Mouse (Mus musculus): Measurements from ENCODE around the gene Gm3402. TPM values are rescaled to one million over a fixed set of nuclear protein-coding genes. Genes with fewer than 3 reads are reported as not detected.
"Not testable (repeated sequence)": the region's sequence is repeated elsewhere in the genome, so short reads cannot be mapped to it uniquely, and the experiment has no call there.

The Gm3402 gene
- polyA plus RNA-seq (2012; rRNA removed) = not detected in 2 replicates

DNA sequence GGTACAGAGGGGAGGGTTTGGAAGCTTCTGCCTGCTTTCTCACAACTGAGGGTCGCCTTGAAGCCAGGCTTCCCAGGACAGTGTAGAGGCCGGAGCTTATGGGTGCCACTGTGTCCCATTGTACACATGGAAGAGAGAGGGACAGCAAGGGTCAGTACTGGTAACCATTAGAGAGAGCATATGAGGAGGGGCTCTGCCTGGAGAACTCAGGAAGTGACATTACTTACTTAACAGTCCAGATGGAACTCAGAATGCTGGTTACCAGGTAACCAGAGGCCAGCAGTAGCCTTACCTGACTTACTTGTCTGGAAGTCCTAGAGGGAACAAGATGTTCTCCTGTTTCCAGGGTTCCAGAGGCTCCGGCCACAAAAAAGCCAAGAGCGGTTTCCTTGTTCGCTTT lies at the start of gene Gm3402:
Gene Gm3402, plus strand, starts transcription at position 301 of the 400 bp plus-strand sequence.
- not testable (repeated sequence) for H3K36me3 ChIP-seq (ENCODE audit: control insufficient read depth, insufficient read depth, low read length); H3K4me3 ChIP-seq (ENCODE audit: extremely low read depth, insufficient read depth, insufficient read length); H3K4me1 ChIP-seq (ENCODE audit: control insufficient read depth, insufficient read depth, insufficient read length); H3K27me3 ChIP-seq (ENCODE audit: control insufficient read depth, insufficient read depth, low read length); H3K27ac ChIP-seq (ENCODE audit: insufficient read depth, low read length); DNase-seq (ENCODE audit: low read depth in 1 of 2, low spot score in 2 of 2)
- 83% methylated on average over 1 of the region's 5 CpGs for WGBS

DNA sequence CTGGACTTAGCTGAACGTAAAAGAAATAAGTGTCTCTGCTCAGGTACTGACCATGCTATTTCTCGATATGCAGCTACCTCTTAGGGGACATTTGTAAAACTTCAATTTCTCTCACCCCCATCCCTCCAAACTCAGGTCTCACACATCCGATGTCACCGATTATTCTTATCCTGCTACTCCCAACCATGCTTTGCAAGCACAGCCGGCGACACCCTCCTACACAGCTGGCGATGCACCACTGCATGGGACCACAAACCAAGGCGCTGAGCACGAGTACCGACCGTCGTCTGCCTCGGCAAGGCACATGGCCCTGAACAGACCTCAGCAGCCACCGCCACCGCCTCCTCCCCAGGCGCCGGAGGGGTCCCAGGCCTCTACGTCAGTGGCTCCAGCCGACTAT lies 47.3 kb upstream of the Gm3402 start:
- Histone ChIP-seq H3K36me3 (ENCODE audit: control insufficient read depth, insufficient read depth, low read length) (no peaks in the 10 kb centered on the region), H3K27me3 (ENCODE audit: control insufficient read depth, insufficient read depth, low read length) (no peaks in the 10 kb centered on the region), H3K4me1 (ENCODE audit: control insufficient read depth, insufficient read depth, insufficient read length) (no peaks in the 10 kb centered on the region), H3K4me3 (ENCODE audit: extremely low read depth, insufficient read depth, insufficient read length) (no peak overlapping the region), H3K27ac (ENCODE audit: insufficient read depth, low read length) (no peak overlapping the region)
- 92% methylated on average over 19 of the region's 19 CpGs for WGBS
- no peak for DNase-seq (ENCODE audit: low read depth in 1 of 2, low spot score in 2 of 2)
- TF ChIP-seq CTCF (IDR thresholded peaks at IDR 0.05; ENCODE audit: extremely low read depth, insufficient read depth, insufficient read length, insufficient replicate concordance) (no peak), POLR2A (IDR thresholded peaks at IDR 0.05; ENCODE audit: low read depth, low read length) (no peak)

DNA sequence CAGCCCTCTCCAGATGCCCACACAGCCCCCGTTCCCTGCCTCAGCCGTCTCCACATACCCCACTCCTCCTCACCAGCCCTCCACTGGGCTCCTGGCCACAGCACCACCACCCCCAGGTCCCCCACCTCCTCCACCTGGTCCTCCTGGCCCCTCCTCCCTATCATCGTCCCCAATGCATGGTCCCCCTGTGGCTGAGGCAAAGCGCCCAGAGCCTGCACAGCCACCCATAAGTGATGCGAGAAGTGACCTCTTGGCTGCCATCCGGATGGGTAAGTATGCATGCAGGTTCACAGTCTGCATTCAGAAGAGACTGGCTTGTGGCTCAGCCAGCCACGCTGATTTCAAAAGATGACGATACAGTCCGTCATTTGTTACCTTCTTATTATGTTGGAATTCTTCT lies 45.6 kb upstream of the Gm3402 start:
- no peak overlapping the region for H3K4me3 ChIP-seq (ENCODE audit: extremely low read depth, insufficient read depth, insufficient read length)
- no peaks in the 10 kb centered on the region for H3K27me3 ChIP-seq (ENCODE audit: control insufficient read depth, insufficient read depth, low read length)
- DNase-seq (ENCODE audit: low read depth in 1 of 2, low spot score in 2 of 2) = no peak
- 92% methylated on average over 9 of the region's 9 CpGs for WGBS
- H3K27ac ChIP-seq (ENCODE audit: insufficient read depth, low read length) = no peak overlapping the region
- TF ChIP-seq CTCF (IDR thresholded peaks at IDR 0.05; ENCODE audit: extremely low read depth, insufficient read depth, insufficient read length, insufficient replicate concordance) (no peak), POLR2A (IDR thresholded peaks at IDR 0.05; ENCODE audit: low read depth, low read length) (no peak)
- H3K4me1 ChIP-seq (ENCODE audit: control insufficient read depth, insufficient read depth, insufficient read length) = no peaks in the 10 kb centered on the region
- no peaks in the 10 kb centered on the region for H3K36me3 ChIP-seq (ENCODE audit: control insufficient read depth, insufficient read depth, low read length)

DNA sequence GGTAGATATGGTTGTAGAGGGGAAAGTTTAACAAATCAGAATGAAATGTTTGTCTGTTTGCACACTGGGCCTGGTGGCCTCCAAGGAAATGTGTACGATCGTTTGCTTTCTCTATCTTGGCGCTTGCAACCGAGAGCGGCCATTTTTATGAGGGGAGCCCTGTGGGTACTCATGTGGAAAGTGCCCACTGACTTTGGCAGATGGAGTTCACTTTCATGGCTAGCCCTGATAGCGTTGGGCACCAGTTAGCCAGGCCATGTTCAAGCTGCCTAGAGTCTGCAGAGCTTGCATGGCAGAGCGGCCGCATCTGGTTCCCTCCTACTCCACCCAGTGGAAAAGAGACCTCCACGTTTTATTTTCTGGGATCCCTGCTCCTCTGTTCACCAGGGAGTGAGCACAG lies 43.1 kb upstream of the Gm3402 start:
- DNase-seq (ENCODE audit: low read depth in 1 of 2, low spot score in 2 of 2) = no peak
- TF ChIP-seq POLR2A (IDR thresholded peaks at IDR 0.05; ENCODE audit: low read depth, low read length) = no peak
- Histone ChIP-seq H3K27me3 (ENCODE audit: control insufficient read depth, insufficient read depth, low read length) (no peaks in the 10 kb centered on the region), H3K36me3 (ENCODE audit: control insufficient read depth, insufficient read depth, low read length) (no peaks in the 10 kb centered on the region), H3K27ac (ENCODE audit: insufficient read depth, low read length) (no peak overlapping the region), H3K4me1 (ENCODE audit: control insufficient read depth, insufficient read depth, insufficient read length) (no peaks in the 10 kb centered on the region), H3K4me3 (ENCODE audit: extremely low read depth, insufficient read depth, insufficient read length) (no peak overlapping the region)
- 84% methylated on average over 9 of the region's 9 CpGs for WGBS

DNA sequence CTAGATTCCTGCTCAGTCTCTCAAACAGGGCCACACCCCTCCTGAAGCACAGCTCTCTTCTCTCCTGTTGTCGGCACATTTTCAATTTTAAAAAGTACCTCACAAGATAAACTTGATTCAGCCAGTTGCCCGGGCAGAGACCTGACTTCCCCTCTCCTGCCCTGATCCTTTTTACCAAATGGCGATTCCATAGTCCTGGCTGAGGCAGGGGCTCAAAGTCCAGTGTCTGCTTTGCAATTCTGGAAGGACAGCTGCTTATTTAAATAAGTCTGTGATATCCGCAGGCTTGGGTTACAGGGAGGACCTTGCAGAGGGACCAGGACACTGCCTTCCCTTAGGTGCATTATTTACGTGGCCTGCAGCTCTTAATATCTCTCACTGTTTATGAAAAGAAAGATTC lies 42.6 kb upstream of the Gm3402 start:
- no peaks in the 10 kb centered on the region for H3K27me3 ChIP-seq (ENCODE audit: control insufficient read depth, insufficient read depth, low read length)
- DNase-seq (ENCODE audit: low read depth in 1 of 2, low spot score in 2 of 2) = no peak
- H3K27ac ChIP-seq (ENCODE audit: insufficient read depth, low read length) = no peak overlapping the region
- WGBS = 86% methylated on average over 5 of the region's 5 CpGs
- H3K36me3 ChIP-seq (ENCODE audit: control insufficient read depth, insufficient read depth, low read length) = no peaks in the 10 kb centered on the region
- no peaks in the 10 kb centered on the region for H3K4me1 ChIP-seq (ENCODE audit: control insufficient read depth, insufficient read depth, insufficient read length)
- no peak overlapping the region for H3K4me3 ChIP-seq (ENCODE audit: extremely low read depth, insufficient read depth, insufficient read length)
- TF ChIP-seq POLR2A (IDR thresholded peaks at IDR 0.05; ENCODE audit: low read depth, low read length) (no peak), CTCF (IDR thresholded peaks at IDR 0.05; ENCODE audit: extremely low read depth, insufficient read depth, insufficient read length, insufficient replicate concordance) (no peak)

- no peak for DNase-seq (ENCODE audit: low read depth in 1 of 2, low spot score in 2 of 2)
- Histone ChIP-seq H3K4me1 (ENCODE audit: control insufficient read depth, insufficient read depth, insufficient read length) (no peaks in the 10 kb centered on the region), H3K4me3 (ENCODE audit: extremely low read depth, insufficient read depth, insufficient read length) (no peak overlapping the region), H3K27me3 (ENCODE audit: control insufficient read depth, insufficient read depth, low read length) (no peaks in the 10 kb centered on the region), H3K36me3 (ENCODE audit: control insufficient read depth, insufficient read depth, low read length) (no peaks in the 10 kb centered on the region), H3K27ac (ENCODE audit: insufficient read depth, low read length) (no peak overlapping the region)
- no peak for TF ChIP-seq POLR2A (IDR thresholded peaks at IDR 0.05; ENCODE audit: low read depth, low read length)
- no peak for TF ChIP-seq CTCF (IDR thresholded peaks at IDR 0.05; ENCODE audit: extremely low read depth, insufficient read depth, insufficient read length, insufficient replicate concordance)
- WGBS = 84% methylated on average over 12 of the region's 12 CpGs
Measured at GRCm38 (mm10) chr5:146471821-146472220, 42.1 kb upstream of the Gm3402 start.

GRCm38 (mm10) chr5:146479564-146479963 lies 34.4 kb upstream of the Gm3402 start:
- WGBS = 16% methylated on average over 4 of the region's 4 CpGs
- DNase-seq (ENCODE audit: low read depth in 1 of 2, low spot score in 2 of 2); H3K36me3 ChIP-seq (ENCODE audit: control insufficient read depth, insufficient read depth, low read length); H3K4me3 ChIP-seq (ENCODE audit: extremely low read depth, insufficient read depth, insufficient read length); H3K27ac ChIP-seq (ENCODE audit: insufficient read depth, low read length); H3K27me3 ChIP-seq (ENCODE audit: control insufficient read depth, insufficient read depth, low read length); H3K4me1 ChIP-seq (ENCODE audit: control insufficient read depth, insufficient read depth, insufficient read length): not testable (repeated sequence)

DNA sequence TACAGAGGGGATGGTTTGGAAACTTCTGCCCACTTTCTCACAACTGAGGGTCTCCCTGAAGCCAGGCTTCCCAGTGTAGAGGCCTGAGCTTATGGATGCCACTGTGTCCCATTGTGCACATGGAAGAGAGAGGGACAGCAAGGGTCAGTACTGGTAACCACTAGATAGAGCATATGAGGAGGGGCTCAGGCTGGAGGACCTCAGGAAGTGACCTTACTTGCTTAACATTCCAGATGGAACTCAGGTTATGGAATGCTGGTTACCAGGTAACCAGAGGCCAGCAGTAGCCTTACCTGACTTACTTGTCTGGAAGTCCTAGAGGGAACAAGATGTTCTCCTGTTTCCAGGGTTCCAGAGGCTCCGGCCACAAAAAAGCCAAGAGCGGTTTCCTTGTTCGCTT lies 32.3 kb upstream of the Gm3402 start, which contains the start of gene Gm6408:
Gene Gm6408, plus strand, starts transcription at position 301 of the 400 bp plus-strand sequence.
- not testable (repeated sequence) for H3K4me3 ChIP-seq (ENCODE audit: extremely low read depth, insufficient read depth, insufficient read length); DNase-seq (ENCODE audit: low read depth in 1 of 2, low spot score in 2 of 2); H3K4me1 ChIP-seq (ENCODE audit: control insufficient read depth, insufficient read depth, insufficient read length); H3K36me3 ChIP-seq (ENCODE audit: control insufficient read depth, insufficient read depth, low read length); H3K27ac ChIP-seq (ENCODE audit: insufficient read depth, low read length); H3K27me3 ChIP-seq (ENCODE audit: control insufficient read depth, insufficient read depth, low read length)
- 92% methylated on average over 3 of the region's 3 CpGs for WGBS

DNA sequence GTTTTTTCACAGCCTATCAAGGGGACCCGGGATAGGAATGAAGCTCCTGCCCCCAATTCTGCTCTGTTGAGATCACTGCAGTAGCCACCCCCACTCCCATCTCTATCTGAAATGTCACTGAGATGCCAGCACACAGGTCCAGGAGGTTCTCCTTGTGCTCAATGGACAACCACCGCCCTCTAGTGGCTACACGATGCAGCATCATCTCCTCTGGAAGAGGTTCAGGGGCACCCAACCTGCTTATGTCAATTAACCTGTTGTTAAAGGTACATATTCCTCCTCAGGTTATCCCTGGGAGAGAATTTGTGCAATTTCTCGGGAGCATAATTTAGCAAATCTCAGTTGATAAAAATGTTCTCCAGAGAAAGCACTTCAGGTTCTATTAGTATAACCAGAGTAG lies 25.0 kb upstream of the Gm3402 start:
- H3K36me3 ChIP-seq (ENCODE audit: control insufficient read depth, insufficient read depth, low read length); H3K27ac ChIP-seq (ENCODE audit: insufficient read depth, low read length); H3K27me3 ChIP-seq (ENCODE audit: control insufficient read depth, insufficient read depth, low read length); H3K4me3 ChIP-seq (ENCODE audit: extremely low read depth, insufficient read depth, insufficient read length); H3K4me1 ChIP-seq (ENCODE audit: control insufficient read depth, insufficient read depth, insufficient read length): not testable (repeated sequence)
- peak in 1 of 2 experiments; percentile 14 for DNase-seq (ENCODE audit: low read depth in 1 of 2, low spot score in 2 of 2)
- WGBS = 13% methylated on average over 3 of the region's 4 CpGs

GRCm38 (mm10) chr5:146491063-146491462 lies 22.9 kb upstream of the Gm3402 start, which contains the start of gene Gm6370:
Gm6370 (plus strand) TSS chr5:146491363.
- H3K27ac ChIP-seq (ENCODE audit: insufficient read depth, low read length); H3K4me1 ChIP-seq (ENCODE audit: control insufficient read depth, insufficient read depth, insufficient read length); DNase-seq (ENCODE audit: low read depth in 1 of 2, low spot score in 2 of 2); H3K27me3 ChIP-seq (ENCODE audit: control insufficient read depth, insufficient read depth, low read length); H3K36me3 ChIP-seq (ENCODE audit: control insufficient read depth, insufficient read depth, low read length); H3K4me3 ChIP-seq (ENCODE audit: extremely low read depth, insufficient read depth, insufficient read length): not testable (repeated sequence)
- no CpG with 5 or more reads among the region's 5 CpGs for WGBS

Measured in spleen, adult 2 months (tissue).